Mouse (Mus musculus) forebrain, embryonic 16.5 days (tissue): ENCODE results near the gene Olfr1406. TPM values are rescaled to one million over a fixed set of nuclear protein-coding genes. Genes with fewer than 3 reads are reported as not detected.
"Not testable (repeated sequence)": the region's sequence is repeated elsewhere in the genome, so short reads cannot be mapped to it uniquely, and the experiment has no call there.

Experiments
- ATAC-seq: fragments of 200-750 bp; cut with Nextera tagmentation; 2 replicates; pipeline ENCODE4 v1.8.0; 2017; ENCODE audit warnings: mild to moderate bottlenecking, moderate library complexity
- H3K27ac ChIP-seq: fragments of 300-500 bp; sonication (generic); 2 replicates; pipeline ENCODE4 v1.5.1; 2014; ENCODE audit warnings: low read length, control low read depth
- H3K27me3 ChIP-seq: fragments of 300-500 bp; sonication (generic); replicated peaks from 2 replicates; pipeline ENCODE4 v1.6.1; 2014; ENCODE audit warnings: low read length; ENCODE audit not compliant: control insufficient read depth, insufficient read depth
- H3K36me3 ChIP-seq: fragments of 300-500 bp; sonication (generic); 2 replicates; pipeline ENCODE4 v1.6.1; 2014; ENCODE audit not compliant: control insufficient read depth, insufficient read depth
- H3K4me1 ChIP-seq: fragments of 300-500 bp; sonication (generic); replicated peaks from 2 replicates; pipeline ENCODE4 v1.6.1; 2014; ENCODE audit warnings: low read length; ENCODE audit not compliant: control insufficient read depth, insufficient read depth
- H3K4me2 ChIP-seq: fragments of 300-500 bp; sonication (generic); 2 replicates; pipeline ENCODE4 v1.6.1; 2014; ENCODE audit warnings: mild to moderate bottlenecking, low read length, control low read depth
- H3K4me3 ChIP-seq: fragments of 300-500 bp; sonication (generic); replicated peaks from 2 replicates; pipeline ENCODE4 v1.5.1; 2014; ENCODE audit warnings: mild to moderate bottlenecking, low read length, control low read depth
- H3K9ac ChIP-seq: fragments of 300-500 bp; sonication (generic); replicated peaks from 2 replicates; pipeline ENCODE4 v1.6.1; 2014; ENCODE audit warnings: low read depth, low read length, control low read depth
- H3K9me3 ChIP-seq: fragments of 300-500 bp; sonication (generic); 2 replicates; pipeline ENCODE4 v1.6.1; 2016; ENCODE audit warnings: low read length; ENCODE audit not compliant: control insufficient read depth
- WGBS: fragments of 180-500 bp; shearing (Covaris S2); extraction: QIAGEN DNeasy Blood & Tissue Kit; methylation state at CpG from one replicate; pipeline ENCODE4 v1.1.7; 2014; 5-methylcytosine and 5-hydroxymethylcytosine counted together
- polyA plus RNA-seq: library from polyadenylated mRNA; unstranded; fragments of >200 nt; fragmentation: Nextera tagmentation; extraction: Ambion mirVana; gene quantifications from 2 replicates; pipeline ENCODE4 v1.2.1, GENCODE M21; 2015

Gene Olfr1406
- not detected in 2 replicates for polyA plus RNA-seq

GRCm38 (mm10) chr1:173190540-173190939, at the start of gene Olfr1406:
TSS of gene Olfr1406 (minus strand) at chr1:173190640.
- Histone ChIP-seq H3K4me3 (no peak within 1 kb of the TSS), H3K4me1 (no peaks in the 10 kb centered on the region), H3K4me2 (no peak within 1 kb of the TSS), H3K27me3 (no peaks in the 10 kb centered on the region), H3K36me3 (no peaks in the 10 kb centered on the region), H3K9ac (no peak within 1 kb of the TSS), H3K9me3 (no peaks in the 10 kb centered on the region), H3K27ac (no peak within 1 kb of the TSS)
- ATAC-seq = no peak
- 56% methylated on average over 3 of the region's 3 CpGs for WGBS

GRCm38 (mm10) chr1:173237004-173237403, 46.6 kb upstream of the Olfr1406 start:
- H3K9ac ChIP-seq, H3K4me2 ChIP-seq, H3K27ac ChIP-seq, H3K4me1 ChIP-seq, H3K9me3 ChIP-seq, H3K27me3 ChIP-seq, H3K36me3 ChIP-seq, H3K4me3 ChIP-seq, ATAC-seq: not testable (repeated sequence)
- 88% methylated on average over 1 of the region's 1 CpGs for WGBS

GRCm38 (mm10) chr1:173227081-173227480, 36.6 kb upstream of the Olfr1406 start, which contains the start of gene Fcer1a:
TSS of gene Fcer1a (minus strand) at chr1:173227214.
- H3K27ac ChIP-seq = no peak within 1 kb of the TSS
- no peak within 1 kb of the TSS for H3K4me3 ChIP-seq
- H3K36me3 ChIP-seq = no peaks in the 10 kb centered on the region
- H3K9me3 ChIP-seq = no peaks in the 10 kb centered on the region
- 88% methylated on average over 2 of the region's 2 CpGs for WGBS
- no peaks in the 10 kb centered on the region for H3K4me1 ChIP-seq
- H3K27me3 ChIP-seq = no peaks in the 10 kb centered on the region
- H3K9ac ChIP-seq = no peak within 1 kb of the TSS
- no peak within 1 kb of the TSS for H3K4me2 ChIP-seq
- ATAC-seq = no peak

- no peak overlapping the region for H3K4me3 ChIP-seq
- H3K4me2 ChIP-seq = no peak overlapping the region
- no peaks in the 10 kb centered on the region for H3K4me1 ChIP-seq
- 92% methylated on average over 3 of the region's 3 CpGs for WGBS
- no peak overlapping the region for H3K9ac ChIP-seq
- no peaks in the 10 kb centered on the region for H3K27me3 ChIP-seq
- H3K27ac ChIP-seq = no peak overlapping the region
- H3K9me3 ChIP-seq = no peaks in the 10 kb centered on the region
- ATAC-seq = no peak
- H3K36me3 ChIP-seq = no peaks in the 10 kb centered on the region
These were observed 26.0 kb upstream of the Olfr1406 start for GRCm38 (mm10) chr1:173216481-173216880.

- no peak within 1 kb of the TSS for H3K27ac ChIP-seq
- H3K9me3 ChIP-seq = no peaks in the 10 kb centered on the region
- no peaks in the 10 kb centered on the region for H3K4me1 ChIP-seq
- no peak within 1 kb of the TSS for H3K4me2 ChIP-seq
- ATAC-seq = no peak
- H3K27me3 ChIP-seq = no peaks in the 10 kb centered on the region
- H3K36me3 ChIP-seq = no peaks in the 10 kb centered on the region
- H3K9ac ChIP-seq = no peak within 1 kb of the TSS
- H3K4me3 ChIP-seq = no peak within 1 kb of the TSS
- WGBS = 91% methylated on average over 5 of the region's 5 CpGs
These were observed 21.7 kb upstream of the Olfr1406 start, which contains the start of gene Olfr1404 for GRCm38 (mm10) chr1:173212092-173212491. TSS of gene Olfr1404 (plus strand) at chr1:173212392.

GRCm38 (mm10) chr1:173197508-173197907, 7.1 kb upstream of the Olfr1406 start, which contains the start of gene Olfr218:
TSS of gene Olfr218 (plus strand) at chr1:173197808.
- no peaks in the 10 kb centered on the region for H3K9me3 ChIP-seq
- H3K4me3 ChIP-seq = no peak within 1 kb of the TSS
- H3K36me3 ChIP-seq = no peaks in the 10 kb centered on the region
- no peak within 1 kb of the TSS for H3K9ac ChIP-seq
- no peaks in the 10 kb centered on the region for H3K27me3 ChIP-seq
- no peak within 1 kb of the TSS for H3K4me2 ChIP-seq
- no peak within 1 kb of the TSS for H3K27ac ChIP-seq
- no peaks in the 10 kb centered on the region for H3K4me1 ChIP-seq
- ATAC-seq = no peak
- whole genome bisulfite sequencing = 48% methylated on average over 5 of the region's 5 CpGs

GRCm38 (mm10) chr1:173196359-173196758, 5.9 kb upstream of the Olfr1406 start:
- Histone ChIP-seq H3K36me3 (no peaks in the 10 kb centered on the region), H3K4me3 (no peak overlapping the region), H3K27ac (no peak overlapping the region), H3K27me3 (no peaks in the 10 kb centered on the region), H3K4me1 (no peaks in the 10 kb centered on the region), H3K9ac (no peak overlapping the region), H3K4me2 (no peak overlapping the region), H3K9me3 (no peaks in the 10 kb centered on the region)
- 91% methylated on average over 2 of the region's 2 CpGs for WGBS
- no peak for ATAC-seq

GRCm38 (mm10) chr1:173192059-173192458, 1.6 kb upstream of the Olfr1406 start:
- 79% methylated on average over 3 of the region's 3 CpGs for WGBS
- Histone ChIP-seq H3K4me2 (no peak overlapping the region), H3K4me3 (no peak overlapping the region), H3K9ac (no peak overlapping the region), H3K9me3 (no peaks in the 10 kb centered on the region), H3K36me3 (no peaks in the 10 kb centered on the region), H3K27me3 (no peaks in the 10 kb centered on the region), H3K27ac (no peak overlapping the region), H3K4me1 (no peaks in the 10 kb centered on the region)
- no peak for ATAC-seq

GRCm38 (mm10) chr1:173174154-173174842, 16.1 kb downstream of the Olfr1406 start:
- Histone ChIP-seq H3K27ac (no peak overlapping the region), H3K9me3 (no peaks in the 10 kb centered on the region), H3K36me3 (no peaks in the 10 kb centered on the region), H3K27me3 (no peaks in the 10 kb centered on the region), H3K4me3 (no peak overlapping the region), H3K9ac (no peak overlapping the region), H3K4me2 (no peak overlapping the region), H3K4me1 (no peaks in the 10 kb centered on the region)
- no peak for ATAC-seq
